Mouse (Mus musculus) kidney, adult 18-20 months (tissue): ENCODE measurements around the gene Gjd3.
"Not testable (repeated sequence)": the region's sequence is repeated elsewhere in the genome, so short reads cannot be mapped to it uniquely, and the experiment has no call there.

Experiments
- DNase-seq: peaks from one replicate; pipeline ENCODE4 v3.0.0; 2021

Gene Gjd3

GRCm38 (mm10) chr11:98982773-98983133 is at the start of gene Gjd3:
Gene Gjd3 (minus strand): TSS chr11:98983016.
- peak; percentile 23 for DNase-seq

GRCm38 (mm10) chr11:99026899-99027440 is 44.2 kb upstream of the Gjd3 start:
- DNase-seq = no peak

- DNase-seq = no peak
These were observed 43.1 kb upstream of the Gjd3 start for GRCm38 (mm10) chr11:99025878-99026277.

GRCm38 (mm10) chr11:99024468-99025134 is 41.8 kb upstream of the Gjd3 start:
- DNase-seq = no peak

- DNase-seq = peak; percentile 98
These were observed 41.0 kb upstream of the Gjd3 start, which contains the start of gene Top2a for GRCm38 (mm10) chr11:99023500-99024467. Gene Top2a (minus strand): TSS chr11:99024189.

- DNase-seq = no peak
These were observed 40.3 kb upstream of the Gjd3 start for GRCm38 (mm10) chr11:99023094-99023493.

- DNase-seq = no peak
These were observed 39.6 kb upstream of the Gjd3 start for GRCm38 (mm10) chr11:99022384-99022933.

GRCm38 (mm10) chr11:99019844-99020243 is 37.0 kb upstream of the Gjd3 start:
- no peak for DNase-seq

GRCm38 (mm10) chr11:99013856-99014255 is 31.0 kb upstream of the Gjd3 start:
- no peak for DNase-seq

- DNase-seq = no peak
These were observed 27.9 kb upstream of the Gjd3 start for GRCm38 (mm10) chr11:99010706-99011105.

GRCm38 (mm10) chr11:99010124-99010523 is 27.3 kb upstream of the Gjd3 start:
- DNase-seq = no peak

- DNase-seq = no peak
These were observed 24.0 kb upstream of the Gjd3 start for GRCm38 (mm10) chr11:99006788-99007187.

- no peak for DNase-seq
These were observed 16.4 kb upstream of the Gjd3 start for GRCm38 (mm10) chr11:98999243-98999642.

- no peak for DNase-seq
These were observed 16.0 kb upstream of the Gjd3 start for GRCm38 (mm10) chr11:98998776-98999175.

GRCm38 (mm10) chr11:98997659-98998058 is 14.8 kb upstream of the Gjd3 start:
- no peak for DNase-seq

GRCm38 (mm10) chr11:98995987-98996386 is 13.2 kb upstream of the Gjd3 start:
- DNase-seq = no peak

- DNase-seq = no peak
These were observed 8.1 kb upstream of the Gjd3 start for GRCm38 (mm10) chr11:98990866-98991265.

GRCm38 (mm10) chr11:98988260-98988659 is 5.4 kb upstream of the Gjd3 start:
- DNase-seq = not testable (repeated sequence)

- DNase-seq = no peak
These were observed 2.7 kb upstream of the Gjd3 start for GRCm38 (mm10) chr11:98985542-98985941.

- no peak for DNase-seq
These were observed 735 bp upstream of the Gjd3 start for GRCm38 (mm10) chr11:98983551-98983950.

GRCm38 (mm10) chr11:98981997-98982772 is 631 bp downstream of the Gjd3 start:
- DNase-seq = peak; percentile 73

GRCm38 (mm10) chr11:98981289-98981996 is 1.4 kb downstream of the Gjd3 start:
- no peak for DNase-seq
